Mouse (Mus musculus) mesoderm, embryonic 11.5 days (tissue): ENCODE measurements around the gene 9230104L09Rik.

ENCODE experiments used
- DNase-seq: peaks from one replicate; pipeline ENCODE4 v3.0.0-alpha.2; 2012; ENCODE audit warnings: low read depth, low spot score

The 9230104L09Rik gene

GRCm38 (mm10) chr2:148856630-148857400 lies 8.0 kb downstream of the 9230104L09Rik start:
- no peak for DNase-seq

DNA sequence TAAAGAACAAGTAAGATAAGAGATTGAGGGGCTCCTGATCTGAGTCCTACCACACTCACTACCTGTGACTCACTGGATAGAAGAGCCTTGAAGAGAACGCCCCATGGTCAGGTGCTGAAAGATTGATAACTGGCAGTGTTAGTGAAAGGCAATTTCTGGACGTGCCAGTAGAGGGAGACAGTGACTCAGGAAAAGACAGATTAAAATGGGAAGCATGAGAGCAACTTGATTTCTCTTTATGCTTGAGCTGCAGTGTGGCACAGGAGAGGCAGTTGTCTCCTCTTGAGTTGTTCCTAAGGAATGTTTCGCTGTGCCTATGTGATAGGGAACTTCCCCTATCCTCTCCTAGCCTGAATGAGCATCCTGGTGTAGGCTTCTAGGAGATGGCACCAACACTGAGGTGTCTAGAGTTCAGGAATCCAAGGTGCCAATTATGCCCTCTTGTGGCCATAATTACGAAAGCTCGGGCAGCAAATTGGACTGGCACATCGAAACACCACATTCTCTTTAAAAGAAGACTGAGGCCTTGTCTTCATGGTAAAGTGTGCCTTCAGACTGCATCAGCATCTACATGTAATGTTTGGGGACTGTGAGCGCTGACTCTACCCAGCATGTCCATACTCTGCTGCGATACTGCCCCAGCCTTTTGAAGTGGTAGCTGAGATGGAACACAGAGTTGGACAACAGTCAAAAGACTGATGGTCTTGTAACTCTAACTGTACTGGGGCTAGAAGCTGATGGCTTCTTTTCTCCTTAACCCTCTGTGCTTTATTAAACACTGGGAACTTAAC lies 13.5 kb downstream of the 9230104L09Rik start:
- DNase-seq: peak; percentile 71

- DNase-seq: no peak
Observed at GRCm38 (mm10) chr2:148839224-148839623, 25.6 kb downstream of the 9230104L09Rik start.

GRCm38 (mm10) chr2:148838075-148838777 lies 26.6 kb downstream of the 9230104L09Rik start:
- DNase-seq: no peak

DNA sequence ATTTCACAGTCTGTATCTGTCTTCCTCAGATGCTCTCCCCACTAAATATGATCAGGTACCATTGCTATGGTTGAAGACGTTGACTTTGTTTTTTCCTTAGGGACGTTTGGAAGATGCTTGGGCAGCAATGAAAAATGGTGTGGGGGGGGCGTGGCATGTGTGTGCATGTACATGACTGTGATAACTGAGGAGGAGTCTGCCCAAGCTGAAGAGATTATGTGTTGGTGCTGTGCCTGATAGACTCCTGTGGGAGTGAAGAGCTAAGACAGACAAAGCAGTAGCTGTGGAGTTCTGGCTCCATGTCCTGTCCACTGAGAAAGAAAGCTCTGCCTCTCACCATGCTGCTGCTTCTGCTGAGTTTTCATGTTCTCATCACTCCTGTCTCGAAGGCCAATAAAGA lies 29.9 kb downstream of the 9230104L09Rik start, which contains the start of gene Cst9:
Gene Cst9, plus strand, starts transcription at position 236 of the 400 bp plus-strand sequence.
- DNase-seq: no peak

DNA sequence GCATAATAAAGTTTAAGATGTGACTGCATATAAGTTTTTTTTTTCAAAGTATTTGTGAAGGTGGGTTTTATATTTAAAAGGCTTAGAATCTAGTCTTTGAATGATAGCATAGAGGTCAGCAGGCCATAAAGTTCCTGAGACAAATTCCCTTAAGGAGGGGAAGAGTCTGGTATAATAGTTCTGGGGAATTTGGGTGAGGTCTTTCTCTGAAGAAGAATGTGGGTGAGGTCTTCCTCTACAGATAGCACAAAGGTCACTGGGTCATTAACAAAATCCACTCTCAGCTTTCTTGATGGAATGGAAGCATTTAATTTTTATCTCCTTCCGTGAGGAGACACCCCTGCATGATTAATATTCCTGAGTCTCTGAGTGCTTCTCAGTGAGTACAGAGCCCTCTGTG lies 38.9 kb downstream of the 9230104L09Rik start:
- no peak for DNase-seq

GRCm38 (mm10) chr2:148819909-148820308 lies 44.9 kb downstream of the 9230104L09Rik start, which contains the start of gene Cst13:
Cst13 (plus strand) TSS chr2:148820081.
- no peak for DNase-seq

DNA sequence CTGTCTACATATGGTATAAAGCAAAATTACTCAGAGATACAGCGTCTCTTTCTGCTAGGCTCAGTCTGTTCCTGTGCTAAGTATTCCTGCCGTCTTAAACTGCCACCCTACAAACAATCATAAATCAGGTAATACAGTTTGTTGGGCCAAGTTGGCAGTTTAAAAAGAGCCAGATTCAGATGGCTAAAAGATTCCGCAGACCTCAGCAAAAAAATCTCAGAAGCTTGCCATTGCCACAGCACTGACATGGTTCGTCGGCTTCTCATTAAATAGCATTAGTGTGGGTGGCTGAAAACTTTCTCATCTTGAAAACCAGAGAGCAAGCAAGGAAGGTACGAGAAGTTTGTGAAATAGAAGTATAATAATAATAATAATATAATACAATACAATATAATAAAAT lies 58.1 kb downstream of the 9230104L09Rik start:
- no peak for DNase-seq

DNA sequence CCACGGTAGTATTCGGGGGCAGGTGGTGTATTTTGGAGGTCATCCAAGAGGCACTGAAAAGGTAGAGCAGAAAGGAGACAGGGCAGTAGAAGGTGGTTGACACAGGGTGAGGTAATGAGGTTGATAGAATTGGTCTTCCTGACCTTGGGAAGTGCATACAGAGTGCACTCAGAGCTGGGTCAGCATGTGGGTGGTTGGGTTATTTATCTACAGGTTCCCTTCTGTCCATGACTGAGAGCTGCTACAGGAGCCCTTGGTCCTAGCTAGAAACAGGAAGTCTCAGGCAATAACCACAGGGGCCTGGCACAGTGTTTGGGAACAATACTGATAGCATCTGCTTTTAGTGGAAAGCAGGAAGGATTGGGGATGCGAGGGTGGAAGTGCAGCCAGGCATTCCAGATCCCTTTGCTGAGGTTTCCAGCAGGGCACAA lies 63.3 kb downstream of the 9230104L09Rik start:
- no peak for DNase-seq

GRCm38 (mm10) chr2:148798485-148798884 lies 66.4 kb downstream of the 9230104L09Rik start, which contains the start of gene Cst8:
Cst8 (plus strand) TSS chr2:148798785.
- no peak for DNase-seq
